Mouse (Mus musculus) cerebellum, adult 2 months (tissue): Measurements from ENCODE around the gene Cxcr5. TPM values are rescaled to one million over a fixed set of nuclear protein-coding genes. Genes with fewer than 3 reads are reported as not detected.
A peak's percentile ranks its signal among the peaks of the same experiment; 100 is the strongest.
"Not testable (repeated sequence)": the region's sequence is repeated elsewhere in the genome, so short reads cannot be mapped to it uniquely, and the experiment has no call there.

Source experiments
- DNase-seq, 2 experiments: peaks; one replicate each; pipeline ENCODE4 v3.0.0; 2021
- H3K27ac ChIP-seq: fragments of 200-500 bp; 2 replicates; pipeline ENCODE4 v1.5.1; 2012; ENCODE audit warnings: low read length, control low read depth, inconsistent platforms; ENCODE audit not compliant: insufficient read depth
- H3K27me3 ChIP-seq: fragments of 200-500 bp; 2 replicates; pipeline ENCODE4 v1.6.1; 2012; ENCODE audit warnings: inconsistent platforms, mild to moderate bottlenecking, low read length, moderate library complexity; ENCODE audit not compliant: control insufficient read depth, insufficient read depth
- H3K4me1 ChIP-seq: fragments of 200-500 bp; 2 replicates; pipeline ENCODE4 v1.6.1; 2011; ENCODE audit warnings: low read length; ENCODE audit not compliant: control insufficient read depth, insufficient read depth
- H3K4me3 ChIP-seq: fragments of 200-500 bp; replicated peaks from 2 replicates; pipeline ENCODE3; 2011; ENCODE audit warnings: mild to moderate bottlenecking, low read depth, low read length, control low read depth; ENCODE audit not compliant: insufficient read depth
- CTCF ChIP-seq: fragments of 200-500 bp; IDR thresholded peaks from 2 replicates; pipeline ENCODE4 v1.5.1; 2011; ENCODE audit warnings: low read depth, mild to moderate bottlenecking, control low read depth, low read length, moderate library complexity, borderline replicate concordance; ENCODE audit not compliant: insufficient read depth
- POLR2A ChIP-seq: fragments of 200-500 bp; IDR thresholded peaks from 2 replicates; pipeline ENCODE4 v1.6.1; 2011; ENCODE audit warnings: low read length, control low read depth, borderline replicate concordance; ENCODE audit not compliant: insufficient read depth
- WGBS: fragments of 180-500 bp; shearing (Covaris S2); methylation state at CpG from one replicate; pipeline ENCODE4 v1.1.7; 2018; 5-methylcytosine and 5-hydroxymethylcytosine counted together
- polyA plus RNA-seq: library from polyadenylated mRNA; depleted of rRNA; stranded (reverse); fragments of >200 nt; gene quantifications from 2 replicates; pipeline ENCODE4 v1.2.3, GENCODE M21; 2012

The Cxcr5 gene
- polyA plus RNA-seq, 1 experiment: 0.20 TPM

DNA sequence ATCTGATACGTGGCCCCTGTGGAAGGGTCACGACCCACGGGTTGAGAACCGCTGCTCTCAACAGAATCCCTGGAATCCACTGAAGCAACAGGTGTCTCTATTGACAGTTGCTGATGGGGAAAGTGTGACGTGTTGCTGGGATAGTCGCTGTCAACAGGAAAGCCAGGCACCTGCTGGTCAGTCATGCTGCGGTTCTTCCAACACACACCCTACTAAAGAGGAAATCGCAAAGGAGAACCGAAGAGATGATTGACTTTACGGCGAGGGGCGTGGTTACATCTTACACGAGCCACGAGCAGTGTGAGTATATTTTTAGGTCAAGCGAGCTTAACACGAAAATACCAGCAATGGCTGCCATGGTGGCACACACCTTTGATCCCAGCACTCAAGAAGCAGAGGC is 20.7 kb upstream of the Cxcr5 start:
- Histone ChIP-seq H3K4me1 (no peaks in the 10 kb centered on the region), H3K27ac (no peak overlapping the region), H3K27me3 (no peaks in the 10 kb centered on the region), H3K4me3 (no peak overlapping the region)
- WGBS: 85% methylated on average over 16 of the region's 16 CpGs
- no peak for DNase-seq
- TF ChIP-seq CTCF (no peak), POLR2A (no peak)

- WGBS: 73% methylated on average over 3 of the region's 3 CpGs
Observed at GRCm38 (mm10) chr9:44581423-44581822, 19.7 kb upstream of the Cxcr5 start.

DNA sequence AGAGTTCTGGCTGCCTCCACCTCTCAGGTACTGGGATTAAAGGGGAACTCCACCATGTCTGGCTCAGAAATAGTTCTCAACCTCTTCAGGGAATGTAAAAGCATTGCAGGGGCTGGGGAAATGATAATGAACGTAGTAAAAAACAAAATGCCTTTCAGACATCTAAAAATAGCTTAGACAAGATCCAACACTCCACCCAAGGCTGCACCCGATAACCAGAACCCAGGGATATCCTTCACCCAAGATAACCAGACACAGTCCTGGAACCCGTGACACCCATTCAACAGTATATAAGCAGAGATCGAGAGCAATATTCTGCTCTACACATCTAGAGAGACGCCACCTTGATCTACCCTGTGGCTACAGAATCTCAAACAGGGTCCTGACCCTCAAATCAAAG is 18.4 kb upstream of the Cxcr5 start:
- Histone ChIP-seq H3K4me1 (no peaks in the 10 kb centered on the region), H3K27ac (no peak overlapping the region), H3K4me3 (no peak overlapping the region), H3K27me3 (no peaks in the 10 kb centered on the region)
- WGBS: 89% methylated on average over 5 of the region's 5 CpGs
- TF ChIP-seq CTCF: no peak
- TF ChIP-seq POLR2A: no peak
- no peak for DNase-seq

More at GRCm38 (mm10) chr9:44581423-44581822, 19.7 kb upstream of the Cxcr5 start:
- TF ChIP-seq POLR2A (no peak), CTCF (no peak)
- H3K4me3 ChIP-seq: no peak overlapping the region
- no peak overlapping the region for H3K27ac ChIP-seq
- H3K27me3 ChIP-seq: no peaks in the 10 kb centered on the region
- H3K4me1 ChIP-seq: no peaks in the 10 kb centered on the region
- no peak for DNase-seq

DNA sequence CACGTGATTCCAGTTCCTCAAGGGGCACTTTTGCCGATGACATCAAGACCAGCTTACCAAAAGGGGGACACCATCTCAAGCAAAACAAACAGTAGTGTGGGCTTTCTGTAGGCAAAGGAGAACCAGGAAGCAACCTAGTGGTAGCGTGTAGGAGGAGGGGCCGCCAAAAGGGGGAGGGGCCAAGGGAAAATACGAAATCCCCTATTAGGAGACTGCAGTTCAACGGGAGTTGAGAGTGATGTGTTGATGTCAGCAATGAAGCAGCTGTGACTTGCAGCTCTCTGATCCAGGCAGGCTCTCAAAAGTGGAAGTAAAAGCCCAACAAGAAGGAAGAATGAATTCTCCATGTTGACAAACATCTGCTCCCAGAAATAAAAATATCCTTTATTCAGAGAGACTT is 17.7 kb upstream of the Cxcr5 start:
- H3K27ac ChIP-seq: no peak overlapping the region
- no peak for TF ChIP-seq CTCF
- TF ChIP-seq POLR2A: no peak
- no peak for DNase-seq
- H3K27me3 ChIP-seq: no peaks in the 10 kb centered on the region
- no peaks in the 10 kb centered on the region for H3K4me1 ChIP-seq
- WGBS: 45% methylated on average over 6 of the region's 6 CpGs
- no peak overlapping the region for H3K4me3 ChIP-seq

DNA sequence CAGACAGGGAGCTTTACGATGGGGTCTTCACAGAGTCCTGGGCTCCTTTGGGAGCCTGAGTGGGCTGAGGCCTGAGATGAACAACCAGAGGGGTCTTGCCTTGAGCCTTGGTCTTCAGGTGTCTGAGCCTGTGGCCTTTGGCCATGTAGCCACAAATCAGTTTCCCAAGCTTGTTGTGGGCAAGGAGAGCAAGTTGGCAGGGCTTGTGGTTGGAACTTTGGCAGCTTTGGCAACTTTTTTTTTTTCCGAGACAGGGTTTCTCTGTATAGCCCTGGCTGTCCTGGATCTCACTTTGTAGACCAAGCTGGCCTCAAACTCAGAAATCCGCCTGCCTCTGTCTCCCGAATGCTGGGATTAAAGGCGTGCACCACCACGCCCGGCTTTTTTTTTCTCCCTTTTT is 14.4 kb upstream of the Cxcr5 start:
- not testable (repeated sequence) for H3K27ac ChIP-seq

DNA sequence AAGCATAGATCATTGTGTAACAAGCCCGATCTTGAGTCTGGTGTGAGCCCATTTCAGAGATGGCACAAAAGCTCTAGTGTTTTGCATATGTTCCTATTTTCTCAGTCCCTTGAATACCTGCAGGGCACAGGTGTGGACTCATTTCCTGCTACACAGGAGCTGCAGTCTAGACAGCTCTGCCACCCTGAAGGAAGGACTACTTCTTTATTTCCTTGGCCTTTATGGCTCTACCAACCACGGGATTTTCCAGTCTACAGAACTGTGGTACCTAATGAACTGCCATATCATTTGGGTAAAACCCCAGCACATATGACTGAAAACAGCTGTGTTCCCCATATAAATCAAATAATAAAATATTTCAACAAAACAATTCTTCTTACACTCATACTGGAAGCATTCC is 13.4 kb upstream of the Cxcr5 start:
- DNase-seq: no peak
- TF ChIP-seq POLR2A: no peak
- H3K4me1 ChIP-seq: no peaks in the 10 kb centered on the region
- no peak overlapping the region for H3K27ac ChIP-seq
- no peaks in the 10 kb centered on the region for H3K27me3 ChIP-seq
- 99% methylated on average over 2 of the region's 2 CpGs for WGBS
- H3K4me3 ChIP-seq: no peak overlapping the region

More for the DNA sequence above, 14.4 kb upstream of the Cxcr5 start:
- not testable (repeated sequence) for H3K27me3 ChIP-seq, H3K4me3 ChIP-seq, DNase-seq, H3K4me1 ChIP-seq
- 90% methylated on average over 7 of the region's 7 CpGs for WGBS

DNA sequence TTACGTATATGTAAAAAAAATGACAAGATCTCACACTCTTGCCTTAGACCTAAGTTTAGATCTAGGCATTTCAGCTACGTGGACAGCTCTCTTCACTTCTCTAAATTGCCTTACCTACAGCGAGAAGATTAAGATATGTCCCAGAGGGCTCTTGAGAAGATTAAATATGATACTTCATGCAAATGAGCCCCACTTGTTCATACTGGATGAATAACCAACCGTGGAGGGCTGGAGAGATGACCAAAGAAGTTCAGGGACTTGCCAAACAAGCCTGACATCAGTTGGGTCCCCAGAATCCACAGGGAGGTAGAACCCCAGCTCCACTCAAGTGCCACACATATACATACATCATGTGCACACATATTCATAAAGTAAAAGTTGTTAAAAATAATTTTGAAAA is 11.6 kb upstream of the Cxcr5 start:
- Histone ChIP-seq H3K4me3 (no peak overlapping the region), H3K4me1 (no peaks in the 10 kb centered on the region), H3K27me3 (no peaks in the 10 kb centered on the region), H3K27ac (no peak overlapping the region)
- no peak for DNase-seq
- TF ChIP-seq CTCF (no peak), POLR2A (no peak)
- 72% methylated on average over 4 of the region's 4 CpGs for WGBS

- TF ChIP-seq CTCF: no peak
- no peak for TF ChIP-seq POLR2A
- Histone ChIP-seq H3K4me3 (no peak overlapping the region), H3K4me1 (no peaks in the 10 kb centered on the region; the same call in 1 of the 2 replicates), H3K27ac (no peak overlapping the region), H3K27me3 (no peaks in the 10 kb centered on the region)
- 83% methylated on average over 12 of the region's 12 CpGs for WGBS
- DNase-seq: no peak
Observed at GRCm38 (mm10) chr9:44570939-44571382, 9.3 kb upstream of the Cxcr5 start.

- no peak for DNase-seq
- TF ChIP-seq CTCF (no peak), POLR2A (no peak)
- no peaks in the 10 kb centered on the region for H3K27me3 ChIP-seq
- no peak overlapping the region for H3K4me3 ChIP-seq
- no peaks in the 10 kb centered on the region; the same call in 1 of the 2 replicates for H3K4me1 ChIP-seq
- H3K27ac ChIP-seq: peak overlapping the region; percentile 27; the same call in 1 of the 2 replicates
- 26% methylated on average over 7 of the region's 7 CpGs for WGBS
Observed at GRCm38 (mm10) chr9:44568083-44568455, 6.4 kb upstream of the Cxcr5 start.
